Mouse (Mus musculus) embryonic fibroblast, embryonic 13.5 days (primary cell): ENCODE data around the gene Slc25a21.

Experiments
- CTCF ChIP-seq: IDR thresholded peaks from 2 replicates; pipeline ENCODE4 v1.5.1; 2011; ENCODE audit warnings: mild to moderate bottlenecking, control low read depth, low read length, moderate library complexity, borderline replicate concordance; ENCODE audit not compliant: insufficient read depth
- POLR2A ChIP-seq: IDR thresholded peaks from 2 replicates; pipeline ENCODE4 v1.6.1; 2011; ENCODE audit warnings: low read depth, mild to moderate bottlenecking, control low read depth, low read length, moderate library complexity

- TF ChIP-seq POLR2A (no peak), CTCF (no peak)
These were observed 306.2 kb downstream of the Slc25a21 start for GRCm38 (mm10) chr12:56890891-56891726.
